Mouse (Mus musculus): Measurements from ENCODE around the gene Pcbd1.
A peak's percentile ranks its signal among the peaks of the same experiment; 100 is the strongest.

The Pcbd1 gene

DNA sequence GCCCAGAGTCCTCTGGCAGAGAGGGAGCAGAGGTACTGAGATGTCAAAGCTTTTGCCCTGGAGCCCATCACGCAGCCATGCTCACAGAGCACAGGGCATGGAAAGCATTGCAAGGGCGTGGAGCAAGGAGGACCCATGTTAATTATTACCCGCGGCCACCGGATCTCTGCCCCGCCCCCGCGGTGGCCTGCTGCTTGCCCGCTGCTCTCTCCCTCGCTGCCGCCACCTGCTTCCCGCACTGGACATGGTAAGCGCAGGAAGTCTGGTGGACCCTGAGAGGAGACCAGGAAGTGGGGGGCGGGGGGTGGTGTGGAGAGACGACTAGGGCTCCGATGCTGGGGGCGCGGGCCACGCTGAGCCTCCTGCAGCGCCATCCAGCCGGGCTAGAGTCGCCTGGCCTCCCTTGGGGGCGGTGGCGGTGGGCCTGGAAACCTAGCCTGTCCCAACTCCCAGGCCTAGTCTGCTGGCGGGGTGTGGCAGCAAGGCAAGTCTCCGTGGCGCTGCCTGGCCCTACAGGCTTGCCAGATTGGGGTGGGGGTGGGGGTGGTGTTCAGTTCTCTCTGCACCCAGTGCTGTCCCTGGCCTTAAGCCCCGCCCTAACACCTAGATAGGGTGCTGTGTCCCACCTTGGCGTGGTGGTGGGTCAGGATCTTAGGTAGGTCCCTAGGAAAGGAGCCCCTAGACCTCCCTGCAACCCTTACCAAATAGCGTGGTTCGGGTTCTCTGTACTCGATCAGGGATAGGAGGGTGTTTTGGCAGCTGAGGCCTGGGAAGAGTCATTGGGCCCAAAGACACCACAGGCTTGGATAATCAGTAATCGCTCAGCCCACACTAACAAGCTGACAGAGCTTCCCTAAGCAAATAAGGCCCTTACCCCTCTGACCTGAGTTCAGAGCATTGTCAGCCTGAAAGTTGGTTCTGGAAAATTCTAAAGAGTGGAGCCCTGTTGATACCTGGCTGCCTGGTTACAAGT lies at the start of gene Pcbd1:
Gene Pcbd1 (plus strand): TSS at position 162 of the 973 bp plus-strand sequence.
- peak in 1 of 2 experiments; percentile 33 for DNase-seq (ENCODE audit: low spot score in 2 of 2)

DNA sequence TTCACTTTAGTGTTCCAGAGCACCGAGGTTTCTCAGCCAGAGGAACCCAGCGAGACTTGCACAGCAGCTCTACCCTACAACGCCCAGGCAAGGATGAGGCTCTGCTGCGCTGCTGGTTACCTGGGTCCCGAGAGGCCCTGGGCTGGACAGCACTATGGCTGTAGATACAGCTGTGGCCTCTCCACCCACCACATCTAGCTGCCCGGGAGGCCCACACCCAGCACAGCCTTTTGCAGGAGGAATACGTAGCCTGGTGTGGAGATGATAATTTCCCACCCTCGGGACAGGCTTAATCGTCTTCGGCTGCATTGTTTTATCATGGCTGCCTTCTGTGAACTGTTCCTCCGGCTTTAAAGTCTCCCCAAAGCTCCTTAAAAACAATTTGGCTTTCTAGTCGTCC lies 49.5 kb upstream of the Pcbd1 start:
- DNase-seq (ENCODE audit: low spot score in 2 of 2): no peak

DNA sequence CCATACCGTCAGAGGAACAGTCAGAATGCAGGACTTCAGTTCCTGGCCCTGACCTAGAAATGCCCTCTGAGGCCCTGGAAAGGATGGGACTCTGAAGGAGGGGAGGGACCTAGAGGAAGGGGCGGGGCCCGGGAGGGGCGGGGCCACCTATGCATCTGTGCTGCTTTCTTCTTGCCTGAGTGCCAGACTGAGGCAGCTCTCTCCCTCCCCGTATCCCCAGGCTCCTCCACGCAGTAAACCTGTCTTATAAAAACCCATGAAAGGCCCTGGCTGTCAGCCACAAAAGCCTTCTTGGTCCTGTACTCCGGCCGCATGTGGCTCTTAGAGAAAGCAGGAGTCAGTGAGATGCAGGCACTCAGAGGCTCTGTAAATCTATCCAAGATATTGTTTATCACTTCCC lies 44.0 kb upstream of the Pcbd1 start:
- DNase-seq (ENCODE audit: low spot score in 2 of 2): no peak

DNA sequence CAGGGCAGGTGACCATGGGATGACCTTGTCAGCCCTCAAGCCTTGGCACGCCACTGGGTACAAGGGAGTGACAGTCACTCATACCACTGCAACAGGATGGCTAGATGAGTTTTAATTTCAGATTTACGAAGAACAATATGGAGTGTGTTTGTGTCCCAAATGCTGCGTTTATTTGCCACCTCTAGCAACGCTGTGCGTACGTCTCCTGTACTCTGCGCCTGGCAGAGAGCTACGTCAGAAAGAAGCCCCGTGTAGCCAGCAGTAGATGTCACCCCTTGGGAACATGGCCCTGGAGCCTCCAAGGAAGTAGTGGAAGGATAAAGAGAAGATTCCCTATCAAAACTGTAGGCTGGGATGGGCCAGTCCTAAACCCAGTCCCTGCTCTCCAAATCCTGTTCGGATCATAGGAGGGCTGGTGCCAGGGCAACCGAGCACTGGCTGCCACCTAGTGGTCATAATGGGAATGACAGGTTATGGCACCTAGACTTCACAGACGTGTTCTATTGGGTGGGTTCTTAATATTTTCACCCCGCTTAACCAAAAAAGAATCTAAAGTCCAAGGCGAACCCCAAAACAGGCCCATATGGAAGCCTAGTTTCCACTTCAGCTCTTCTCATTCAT lies 37.0 kb upstream of the Pcbd1 start:
- DNase-seq (ENCODE audit: low spot score in 2 of 2): peak; percentile 68 to 84

DNA sequence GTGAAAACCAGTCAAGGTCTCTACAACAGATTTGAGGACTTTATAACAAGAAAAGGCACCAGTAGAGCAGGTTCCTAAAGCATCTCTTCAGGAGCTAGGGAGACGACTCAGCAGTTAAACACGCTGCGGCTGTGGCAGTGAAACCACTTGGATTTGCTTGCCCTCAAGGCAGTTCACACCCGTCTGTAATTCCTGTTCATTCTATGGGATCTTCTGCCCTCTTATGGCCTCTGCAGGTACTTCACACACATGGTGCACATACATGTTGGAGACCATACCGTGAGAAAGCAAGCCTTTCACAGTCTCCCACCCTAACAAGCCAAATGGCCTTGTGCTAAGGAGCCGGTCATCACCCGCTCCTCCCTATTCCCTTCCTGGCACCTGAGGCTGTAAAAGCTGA lies 32.5 kb upstream of the Pcbd1 start:
- DNase-seq (ENCODE audit: low spot score in 2 of 2): no peak

DNA sequence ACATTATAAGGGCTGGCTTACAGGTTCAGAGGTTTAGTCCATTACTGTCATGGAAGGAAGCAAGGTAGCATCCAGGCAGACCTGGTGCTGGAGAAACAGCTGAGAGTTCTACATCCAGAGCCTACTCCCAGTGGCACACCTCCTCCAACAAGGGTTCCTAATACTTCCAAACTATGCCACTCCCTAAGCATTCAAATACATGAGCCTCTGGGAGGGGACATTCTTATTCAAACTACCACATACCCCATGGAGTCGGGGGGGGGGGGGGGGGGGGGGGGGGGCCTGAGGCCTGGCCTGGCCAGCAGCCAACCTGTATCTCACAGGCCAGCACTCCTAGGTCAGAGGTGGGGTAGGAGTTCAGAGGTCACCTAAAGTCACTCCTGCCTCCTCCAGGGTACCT lies 30.0 kb upstream of the Pcbd1 start:
- DNase-seq (ENCODE audit: low spot score in 2 of 2): no peak

DNA sequence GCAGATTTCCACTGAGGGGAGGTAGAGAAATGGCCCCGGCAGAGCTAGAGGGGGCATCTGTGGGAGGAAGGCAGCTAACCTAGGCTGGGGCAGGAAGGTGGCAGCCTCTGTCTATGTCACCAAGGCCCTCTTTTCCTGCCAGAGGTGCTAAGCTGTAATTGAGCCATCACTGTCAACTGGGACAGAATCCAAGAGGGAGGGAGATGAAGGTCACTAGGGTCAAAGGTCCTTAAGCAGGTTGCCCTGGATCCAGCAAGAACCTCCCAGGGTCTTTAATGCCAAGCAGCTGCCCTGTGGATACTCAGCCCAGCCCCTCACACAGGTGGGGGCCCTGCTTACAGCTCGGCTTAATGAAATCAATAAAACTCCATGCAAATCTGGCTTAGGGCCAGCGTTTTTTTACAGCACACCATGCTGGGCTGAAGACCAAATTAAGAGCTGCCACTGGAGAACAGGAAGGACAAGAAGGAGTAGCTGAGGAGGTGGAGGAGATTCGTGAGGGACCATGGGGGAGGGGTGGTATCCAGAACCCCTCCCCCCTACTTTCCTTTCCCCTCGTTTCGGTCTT lies 29.5 kb upstream of the Pcbd1 start:
- DNase-seq (ENCODE audit: low spot score in 2 of 2): no peak

DNA sequence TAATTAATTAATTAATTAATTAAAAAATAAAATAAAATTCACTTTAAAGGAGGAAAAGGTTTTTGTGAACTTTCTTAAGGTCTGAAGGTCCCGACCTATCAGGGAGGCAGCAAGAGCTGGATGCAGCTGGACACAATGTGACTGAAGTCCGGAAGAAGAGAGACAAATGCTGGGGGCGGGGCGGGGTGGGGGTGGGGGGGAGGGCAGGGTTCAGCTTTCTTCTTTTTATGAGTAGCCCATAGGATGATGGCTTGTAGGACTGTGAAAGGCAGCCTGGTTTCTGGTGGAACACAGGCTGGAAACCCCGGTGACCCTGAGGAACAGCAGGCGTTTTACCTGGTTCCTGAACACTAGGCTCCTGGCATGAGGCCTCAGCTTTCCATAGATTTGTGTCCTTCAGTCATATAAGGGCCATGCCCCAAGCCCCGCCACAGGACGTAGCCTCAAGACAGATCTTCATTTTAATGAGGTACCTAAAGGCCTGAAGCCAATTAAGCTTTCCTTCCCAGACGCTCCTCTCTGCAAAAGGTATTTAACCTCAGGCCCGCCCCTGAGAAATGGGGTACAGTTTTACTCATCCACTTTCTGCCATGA lies 25.8 kb upstream of the Pcbd1 start:
- DNase-seq (ENCODE audit: low spot score in 2 of 2): no peak

DNA sequence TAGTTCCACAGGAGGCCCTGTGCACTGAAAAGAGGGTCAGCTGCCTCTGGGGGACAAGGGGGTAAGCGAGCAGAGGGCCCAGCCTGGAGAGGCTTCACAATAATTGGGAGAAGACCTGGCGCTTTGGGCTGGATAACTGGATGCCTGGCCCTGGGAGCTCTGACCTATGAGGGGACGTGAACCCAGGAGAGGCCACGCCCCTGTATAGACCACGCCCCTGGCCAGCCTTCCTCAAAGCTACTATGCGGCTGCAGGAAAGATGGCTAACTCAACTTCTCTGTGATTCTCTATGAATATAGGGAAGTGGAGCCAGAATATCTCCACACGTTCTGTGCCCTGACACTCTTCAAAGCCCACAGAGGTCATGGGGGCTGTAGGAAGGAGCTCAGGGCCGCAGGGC lies 24.5 kb upstream of the Pcbd1 start:
- DNase-seq (ENCODE audit: low spot score in 2 of 2): no peak

DNA sequence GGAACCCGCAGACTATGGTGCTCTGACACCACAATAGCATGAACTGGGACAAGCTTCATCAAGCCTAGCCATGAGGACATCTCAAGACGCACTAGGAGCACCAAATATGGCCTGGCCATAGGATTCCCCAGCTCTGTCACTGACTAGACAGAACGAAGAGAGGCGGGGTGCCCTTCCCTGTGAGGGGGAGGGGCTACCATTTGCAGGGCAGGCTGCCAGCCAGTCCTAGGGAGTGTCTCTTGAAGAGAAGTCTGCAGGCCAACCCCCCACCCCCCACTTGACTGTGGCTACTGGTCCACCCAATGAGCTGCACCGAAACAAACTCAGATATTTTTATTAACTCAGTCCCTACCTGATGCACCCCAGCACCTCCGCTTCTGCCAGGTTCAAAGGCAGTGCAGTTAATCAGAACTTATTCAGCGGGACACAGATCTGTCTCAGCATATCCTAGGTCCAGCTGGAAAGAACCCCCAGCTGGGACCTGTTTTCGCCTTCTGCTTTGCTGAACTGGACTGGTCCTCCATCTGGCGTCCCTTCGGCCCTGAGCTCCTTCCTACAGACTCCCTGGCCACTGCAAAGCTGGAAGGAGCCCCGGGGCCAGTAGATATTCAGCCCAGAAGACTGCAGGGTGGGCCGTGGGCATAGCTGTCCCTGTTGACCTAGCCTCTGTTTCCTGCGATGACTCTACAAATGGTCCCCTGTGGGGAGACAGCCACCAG lies 23.7 kb upstream of the Pcbd1 start:
- peak in 1 of 2 experiments; percentile 56 for DNase-seq (ENCODE audit: low spot score in 2 of 2)

DNA sequence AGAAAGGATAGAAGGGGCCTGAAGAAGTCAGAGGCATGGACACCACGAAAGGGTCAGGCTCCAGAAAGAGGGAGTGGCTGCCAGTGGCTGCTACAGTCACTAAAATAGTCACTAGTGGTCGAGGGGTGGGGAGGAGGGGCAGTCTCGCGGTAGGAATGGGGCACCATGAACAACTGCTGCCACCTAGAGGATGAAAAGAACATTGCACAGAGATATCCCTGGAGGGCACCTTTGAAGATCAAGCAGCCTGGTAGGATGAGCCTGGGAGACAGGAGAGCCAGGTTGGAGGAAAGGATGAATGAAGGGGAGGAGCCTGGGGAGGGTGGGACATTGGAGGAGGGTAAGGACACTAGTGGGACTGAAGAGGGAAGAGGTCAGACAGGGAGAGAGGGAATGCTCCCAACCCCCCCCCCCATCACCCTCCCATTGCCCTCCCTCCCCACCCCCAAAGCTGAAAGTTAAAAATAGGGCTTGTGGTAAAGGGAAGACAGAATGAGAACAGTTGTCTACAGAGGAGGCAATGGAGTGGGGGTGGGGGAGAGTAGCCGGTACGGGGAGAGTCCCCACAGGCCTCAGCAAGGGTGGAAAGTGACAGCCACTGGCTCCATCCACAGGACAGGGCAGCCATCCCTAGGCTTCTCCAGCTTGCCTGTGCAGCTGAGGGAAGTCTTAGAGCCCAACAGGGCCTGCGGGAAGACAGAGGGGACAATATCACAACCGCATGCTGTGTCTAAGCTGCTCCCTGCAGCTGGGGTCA lies 20.5 kb upstream of the Pcbd1 start:
- peak in 1 of 2 experiments; percentile 64 for DNase-seq (ENCODE audit: low spot score in 2 of 2)

DNA sequence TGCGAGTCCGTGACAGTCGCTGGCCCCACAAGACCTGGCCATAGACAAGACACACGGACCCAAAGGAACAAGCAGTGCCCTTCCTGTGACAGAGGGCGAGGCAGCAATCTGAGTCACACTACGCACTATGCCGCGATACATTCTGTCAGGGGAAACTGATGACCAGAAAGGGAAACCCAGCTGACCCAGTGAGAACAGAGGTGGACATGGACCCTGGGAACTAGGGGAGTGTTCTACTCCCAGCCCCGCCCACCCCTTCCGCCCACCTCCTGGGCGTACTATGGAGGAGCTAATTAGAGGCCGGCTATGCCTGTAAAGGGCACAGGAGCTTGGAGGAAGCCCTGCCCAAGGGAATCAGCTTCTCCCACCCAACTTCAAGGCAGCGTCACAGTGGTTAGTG lies 19.9 kb upstream of the Pcbd1 start:
- DNase-seq (ENCODE audit: low spot score in 2 of 2): no peak

DNA sequence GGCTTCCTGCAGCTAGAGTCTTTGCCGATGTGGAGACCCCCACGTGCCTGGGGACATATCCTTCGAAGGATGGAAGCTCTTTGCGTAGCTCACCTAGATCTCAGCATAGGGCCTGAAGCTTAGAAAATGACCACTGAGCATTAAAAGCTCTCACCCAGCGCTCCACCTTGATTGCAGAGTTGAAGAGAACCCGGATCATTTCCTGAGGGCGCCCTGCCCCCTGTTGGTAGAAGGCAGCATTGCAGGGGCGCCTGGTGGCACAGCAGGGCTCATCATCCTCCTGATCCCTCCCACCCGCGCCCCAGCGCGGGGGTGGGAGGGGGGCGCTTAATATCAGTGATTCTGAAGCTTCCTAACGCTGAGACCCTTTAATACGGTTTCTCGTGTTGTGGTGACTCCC lies 16.8 kb upstream of the Pcbd1 start:
- peak; percentile 52 to 77 for DNase-seq (ENCODE audit: low spot score in 2 of 2)

DNA sequence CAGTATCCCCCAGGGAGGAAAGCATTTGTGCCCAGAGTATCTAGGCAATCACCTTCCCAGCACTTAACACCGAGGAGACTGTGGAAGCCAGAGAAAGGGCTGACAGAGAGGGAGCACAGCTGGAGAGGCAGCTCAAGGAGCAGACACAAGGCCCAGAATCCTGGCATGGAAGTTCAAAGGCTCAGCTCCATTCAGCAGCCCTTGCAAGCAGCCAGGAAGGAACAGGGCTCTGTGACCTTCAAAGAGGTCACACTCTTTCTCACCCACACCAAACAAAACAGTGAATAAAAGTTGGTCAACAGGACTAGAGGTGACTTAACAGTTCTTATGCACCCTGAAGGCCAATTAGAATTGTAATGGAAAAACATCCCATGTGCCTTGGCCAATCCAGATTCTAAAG lies 14.5 kb upstream of the Pcbd1 start:
- no peak for DNase-seq (ENCODE audit: low spot score in 2 of 2)

DNA sequence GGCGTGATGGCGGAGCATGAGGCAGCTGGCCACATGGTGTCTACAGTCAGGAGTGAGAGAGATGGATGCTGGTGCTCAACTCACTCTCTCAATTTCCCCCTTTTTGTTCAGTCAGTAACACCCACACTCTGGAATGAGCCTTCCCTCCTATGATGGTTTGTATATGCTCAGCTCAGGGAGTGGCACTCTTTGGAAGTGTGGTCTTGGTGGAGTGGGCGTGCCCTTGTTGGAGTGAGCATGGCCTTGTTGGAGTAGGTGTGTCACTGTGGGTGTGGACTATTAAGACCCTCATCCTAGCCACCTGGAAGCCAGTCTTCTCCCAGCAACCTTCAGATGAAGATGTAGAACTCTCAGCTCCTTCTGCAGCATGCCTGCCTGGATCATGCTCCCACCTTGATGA lies 13.5 kb upstream of the Pcbd1 start:
- DNase-seq (ENCODE audit: low spot score in 2 of 2): no peak

DNA sequence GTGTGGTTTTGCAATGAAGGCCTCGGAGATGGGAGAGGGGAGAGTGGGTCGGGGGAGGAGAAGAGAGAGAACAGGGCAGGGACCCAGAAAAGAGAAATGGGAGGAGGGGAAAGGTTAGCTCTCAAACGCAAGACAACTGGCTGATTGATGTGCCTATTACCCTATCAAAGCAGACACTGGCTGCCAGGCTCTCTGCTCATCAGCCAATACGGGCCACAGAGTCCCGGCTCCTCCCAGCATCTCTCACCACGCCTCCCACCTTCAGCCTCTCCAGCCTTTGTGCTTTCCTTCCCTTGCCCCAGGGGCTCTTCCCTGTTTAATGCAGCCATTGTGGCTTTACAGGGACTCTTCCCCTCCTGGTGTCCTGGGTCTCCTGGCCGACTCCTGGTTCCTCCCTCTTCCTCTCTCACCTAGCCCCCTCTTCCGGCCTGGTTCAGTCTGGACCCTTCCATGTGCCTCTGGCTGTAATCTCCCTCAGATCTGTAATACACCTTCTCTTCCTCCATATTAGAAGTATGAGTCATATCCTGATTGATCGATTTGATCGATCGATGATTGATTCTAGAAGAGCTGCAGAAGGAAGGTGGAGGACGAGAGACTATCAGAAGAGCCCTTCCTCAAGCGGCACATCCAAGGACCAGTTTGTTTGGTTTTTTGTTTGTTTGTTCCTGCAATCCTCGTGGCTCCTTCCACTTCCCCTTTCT lies 8.8 kb upstream of the Pcbd1 start:
- peak in 1 of 2 experiments; percentile 58 for DNase-seq (ENCODE audit: low spot score in 2 of 2)

DNA sequence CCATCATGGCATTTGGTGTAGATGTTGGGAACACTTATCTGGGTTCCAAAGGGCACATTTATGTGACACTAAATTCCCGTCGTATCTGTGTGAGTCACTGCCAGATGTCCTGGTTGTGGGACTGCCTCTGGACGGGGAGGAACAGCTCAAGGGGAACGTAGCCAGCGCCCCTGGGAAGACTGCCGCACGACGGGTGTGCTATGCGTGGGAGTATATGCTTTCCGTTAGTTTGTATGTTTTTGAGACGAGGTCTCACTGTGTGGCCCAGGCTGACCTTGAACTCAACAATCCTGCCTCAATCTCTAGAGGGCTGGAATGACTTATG lies 8.2 kb upstream of the Pcbd1 start:
- DNase-seq (ENCODE audit: low spot score in 2 of 2): no peak

DNA sequence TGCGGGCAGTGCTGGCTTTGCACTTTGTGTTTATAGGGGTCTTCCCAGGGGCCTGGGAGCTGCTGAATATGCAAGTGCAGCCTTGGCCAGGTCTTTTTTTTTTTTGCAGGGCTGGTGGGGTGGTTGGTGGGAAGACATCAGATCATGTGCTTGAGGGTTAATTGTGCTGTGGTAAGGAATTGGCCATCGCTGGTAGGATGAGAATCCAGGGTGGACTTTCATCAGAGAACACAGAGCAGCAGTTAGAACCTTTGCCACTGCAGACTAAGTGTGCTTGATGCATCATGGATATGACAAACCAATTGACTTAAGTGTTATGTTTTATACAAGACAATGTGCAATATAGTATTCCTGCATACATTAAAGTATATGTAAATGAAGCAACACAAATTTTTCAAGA lies 3.8 kb upstream of the Pcbd1 start:
- no peak for DNase-seq (ENCODE audit: low spot score in 2 of 2)

DNA sequence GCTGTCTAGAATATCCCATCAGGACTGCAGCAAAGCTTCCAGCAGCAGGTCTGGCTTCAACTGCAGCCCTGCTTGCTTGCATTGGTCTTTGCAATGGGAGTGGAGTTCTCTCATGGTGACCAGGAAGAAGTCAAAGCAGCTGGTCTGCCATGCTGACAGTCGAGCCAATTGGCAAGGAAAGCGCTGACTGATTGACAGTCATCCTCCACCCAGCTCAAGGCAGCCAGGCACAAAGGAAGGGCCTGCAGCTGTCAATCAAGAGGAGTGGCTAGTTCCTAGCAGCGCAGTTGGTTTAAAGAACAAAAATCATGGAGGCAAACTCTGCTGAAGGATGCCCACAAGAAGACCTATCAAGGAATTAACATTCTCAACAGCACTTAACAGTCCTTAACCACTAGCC lies 2.6 kb upstream of the Pcbd1 start:
- DNase-seq (ENCODE audit: low spot score in 2 of 2): peak in 1 of 2 experiments; percentile 21

DNA sequence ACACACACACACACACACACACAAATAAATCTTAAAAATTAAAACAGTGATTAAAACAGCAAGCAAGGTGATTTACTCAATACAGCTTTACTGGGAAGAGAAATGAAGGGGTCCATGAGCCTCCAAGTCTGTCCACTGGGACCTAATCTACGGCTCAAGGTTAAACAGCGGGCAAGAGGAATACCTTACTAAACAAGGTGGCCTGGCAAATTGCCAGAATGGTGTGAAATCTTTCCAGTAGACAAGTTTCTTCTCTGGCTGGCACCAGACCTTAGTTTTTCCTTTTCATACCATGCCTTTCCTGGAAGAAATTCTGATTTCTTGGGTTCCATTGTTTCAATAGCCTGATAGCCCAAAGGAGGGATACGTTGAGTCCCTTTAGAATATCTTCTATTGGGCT lies 663 bp upstream of the Pcbd1 start:
- no peak for DNase-seq (ENCODE audit: low spot score in 2 of 2)

DNA sequence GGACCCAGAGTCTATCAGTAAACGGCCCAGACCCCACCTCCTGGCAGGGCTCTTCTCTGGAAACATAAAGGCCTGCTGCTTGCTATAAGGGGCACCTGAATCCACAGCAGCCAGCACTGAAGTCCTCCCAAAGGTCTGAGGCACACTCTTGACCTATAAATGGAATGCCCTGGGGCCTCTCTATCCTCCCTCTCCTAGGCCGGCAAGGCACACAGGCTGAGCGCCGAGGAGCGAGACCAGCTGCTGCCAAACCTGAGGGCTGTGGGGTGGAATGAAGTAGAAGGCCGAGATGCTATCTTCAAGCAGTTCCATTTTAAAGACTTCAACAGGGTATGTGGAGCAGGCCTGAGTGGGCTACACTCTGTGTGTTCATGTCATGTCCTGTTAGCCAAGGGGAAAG lies 2.7 kb downstream of the Pcbd1 start:
- no peak for DNase-seq (ENCODE audit: low spot score in 2 of 2)
